Mouse (Mus musculus) midbrain, embryonic 15.5 days (tissue): ENCODE data around the gene Bcas3. TPM values are rescaled to one million over a fixed set of nuclear protein-coding genes. Genes with fewer than 3 reads are reported as not detected.
"Not testable (repeated sequence)": the region's sequence is repeated elsewhere in the genome, so short reads cannot be mapped to it uniquely, and the experiment has no call there.

ENCODE experiments used
- ATAC-seq: fragments of 200-750 bp; cut with Nextera tagmentation; replicated peaks from 2 replicates; pipeline ENCODE4 v1.8.0; 2017; ENCODE audit warnings: moderate TSS enrichment
- H3K27ac ChIP-seq: fragments of 300-500 bp; sonication (generic); 2 replicates; pipeline ENCODE4 v1.5.1; 2015; ENCODE audit warnings: mild to moderate bottlenecking, inconsistent platforms
- H3K27me3 ChIP-seq: fragments of 300-500 bp; sonication (generic); replicated peaks from 2 replicates; pipeline ENCODE4 v1.6.1; 2015; ENCODE audit warnings: inconsistent platforms
- H3K36me3 ChIP-seq: fragments of 300-500 bp; sonication (generic); replicated peaks from 2 replicates; pipeline ENCODE4 v1.6.1; 2015; ENCODE audit warnings: inconsistent platforms
- H3K4me1 ChIP-seq: fragments of 300-500 bp; sonication (generic); 2 replicates; pipeline ENCODE4 v1.6.1; 2015; ENCODE audit warnings: inconsistent platforms
- H3K4me2 ChIP-seq: fragments of 300-500 bp; sonication (generic); 2 replicates; pipeline ENCODE4 v1.6.1; 2015; ENCODE audit warnings: inconsistent platforms, mild to moderate bottlenecking, moderate library complexity
- H3K4me3 ChIP-seq: fragments of 300-500 bp; sonication (generic); 2 replicates; pipeline ENCODE4 v1.5.1; 2015; ENCODE audit warnings: mild to moderate bottlenecking, inconsistent platforms
- H3K9ac ChIP-seq: fragments of 300-500 bp; sonication (generic); 2 replicates; pipeline ENCODE4 v1.6.1; 2015; ENCODE audit warnings: mild to moderate bottlenecking, inconsistent platforms
- H3K9me3 ChIP-seq: fragments of 300-500 bp; sonication (generic); 2 replicates; pipeline ENCODE4 v1.6.1; 2016; ENCODE audit warnings: inconsistent platforms
- WGBS: fragments of 180-500 bp; shearing (Covaris S2); methylation state at CpG from one replicate; pipeline ENCODE4 v1.1.7; 2015; ENCODE audit warnings: mixed read lengths; 5-methylcytosine and 5-hydroxymethylcytosine counted together
- polyA plus RNA-seq: library from polyadenylated mRNA; unstranded; fragments of >200 nt; fragmentation: Nextera tagmentation; extraction: Ambion mirVana; gene quantifications from 2 replicates; pipeline ENCODE4 v1.2.1, GENCODE M21; 2015

Gene Bcas3
- polyA plus RNA-seq, 1 experiment from 2014 or later: 30.8 TPM

DNA sequence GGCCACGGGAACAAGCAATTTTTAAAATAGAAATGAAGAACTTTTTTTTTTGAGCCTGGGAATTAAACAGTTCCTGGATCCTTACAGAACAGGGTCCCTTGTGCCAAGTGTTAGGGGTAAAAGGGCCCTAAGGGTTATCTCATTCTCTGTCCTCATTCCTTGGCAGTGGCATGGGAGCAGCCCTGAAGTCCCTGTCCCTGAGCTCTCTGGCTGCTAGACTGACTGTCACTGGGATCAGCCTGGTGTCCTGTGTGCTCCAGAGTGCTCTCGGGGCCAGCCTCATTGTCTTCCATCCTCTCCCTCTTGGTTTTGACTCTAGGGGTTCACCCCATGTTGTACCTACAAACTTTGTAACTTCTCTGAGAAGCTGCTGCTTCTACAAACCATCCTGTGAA lies 360.8 kb downstream of the Bcas3 start:
- 6% methylated on average over 2 of the region's 2 CpGs for WGBS
- no peak overlapping the region for H3K4me2 ChIP-seq

DNA sequence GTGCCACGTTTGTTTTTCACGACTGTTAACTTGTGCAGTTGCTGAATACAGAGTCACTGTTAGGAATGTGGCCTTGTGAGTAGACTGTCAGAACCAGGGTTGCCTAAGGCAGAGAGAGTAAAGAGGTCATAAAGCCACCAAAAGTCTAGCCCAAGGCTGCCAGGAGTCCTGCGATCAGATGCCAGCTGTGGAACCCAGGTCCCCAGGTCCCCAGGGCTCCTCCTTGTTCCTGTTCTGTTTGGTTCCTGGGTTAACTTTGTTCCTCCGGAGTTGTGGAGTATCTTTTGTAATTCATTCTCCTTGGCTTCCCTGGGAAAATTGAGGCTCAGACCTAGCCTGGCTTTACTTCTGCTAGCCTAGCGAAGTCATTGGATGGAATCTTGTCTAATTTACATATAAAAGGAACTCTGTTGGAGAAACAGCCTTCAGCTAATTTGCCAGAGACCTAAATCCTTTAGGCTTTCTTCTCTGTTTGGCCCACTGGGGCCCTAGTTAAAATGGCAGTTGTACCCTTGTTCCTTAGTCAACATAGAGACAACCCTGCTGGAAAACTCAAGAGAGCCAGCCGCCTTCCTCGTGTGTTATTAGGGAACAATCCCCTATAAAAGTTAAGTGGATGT lies 361.5 kb downstream of the Bcas3 start:
- H3K4me2 ChIP-seq: no peak overlapping the region
- WGBS: 4% methylated on average over 7 of the region's 7 CpGs
- no peak overlapping the region for H3K9ac ChIP-seq
- no peaks in the 10 kb centered on the region for H3K36me3 ChIP-seq
- H3K9me3 ChIP-seq: no peaks in the 10 kb centered on the region
- H3K27ac ChIP-seq: no peak overlapping the region
- H3K4me3 ChIP-seq: no peak overlapping the region
- H3K4me1 ChIP-seq: peaks cover 17% of the 10 kb centered on the region
- ATAC-seq: no peak
- peaks cover 31% of the 10 kb centered on the region for H3K27me3 ChIP-seq

More for the DNA sequence above, 360.8 kb downstream of the Bcas3 start:
- ATAC-seq: no peak
- peaks cover 31% of the 10 kb centered on the region for H3K27me3 ChIP-seq
- no peak overlapping the region for H3K27ac ChIP-seq
- H3K4me1 ChIP-seq: peaks cover 17% of the 10 kb centered on the region
- H3K9me3 ChIP-seq: no peaks in the 10 kb centered on the region
- H3K36me3 ChIP-seq: no peaks in the 10 kb centered on the region
- no peak overlapping the region for H3K4me3 ChIP-seq
- no peak overlapping the region for H3K9ac ChIP-seq

- H3K4me3 ChIP-seq, H3K9ac ChIP-seq, H3K9me3 ChIP-seq, H3K27ac ChIP-seq, H3K36me3 ChIP-seq, ATAC-seq, H3K4me2 ChIP-seq: not testable (repeated sequence)
- Histone ChIP-seq H3K27me3 (peaks cover 27% of the 10 kb centered on the region), H3K4me1 (peaks cover 27% of the 10 kb centered on the region)
- WGBS: 87% methylated on average over 2 of the region's 2 CpGs
Measured at GRCm38 (mm10) chr11:85716730-85717129, 363.8 kb downstream of the Bcas3 start.

DNA sequence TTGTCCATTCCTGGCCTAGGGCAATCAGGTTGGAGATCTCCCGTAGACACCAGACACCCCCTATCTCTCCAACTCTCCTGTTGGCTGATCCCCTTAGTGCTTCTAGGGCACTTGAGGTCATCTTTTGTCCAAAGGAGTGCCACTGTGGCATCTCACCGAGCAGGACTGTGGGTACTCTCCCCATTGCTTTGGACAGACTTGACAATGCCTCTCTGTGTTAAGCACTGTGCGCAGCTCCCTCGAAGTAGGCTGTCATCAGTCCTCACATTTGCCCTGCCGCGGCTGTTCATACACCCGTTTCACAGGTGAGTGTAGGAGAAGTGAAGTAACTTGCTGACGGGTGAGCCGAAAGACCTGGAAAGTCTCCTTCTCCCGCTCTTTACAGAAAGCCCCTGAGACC lies 366.1 kb downstream of the Bcas3 start:
- H3K9ac ChIP-seq: no peak overlapping the region
- no peak overlapping the region for H3K27ac ChIP-seq
- no peak for ATAC-seq
- 94% methylated on average over 10 of the region's 10 CpGs for WGBS
- no peaks in the 10 kb centered on the region for H3K36me3 ChIP-seq
- H3K4me3 ChIP-seq: no peak overlapping the region
- H3K4me2 ChIP-seq: no peak overlapping the region
- H3K9me3 ChIP-seq: no peaks in the 10 kb centered on the region
- peaks cover 19% of the 10 kb centered on the region for H3K4me1 ChIP-seq
- peaks cover 21% of the 10 kb centered on the region for H3K27me3 ChIP-seq

GRCm38 (mm10) chr11:85719766-85720165 lies 366.8 kb downstream of the Bcas3 start:
- Histone ChIP-seq H3K9me3 (no peaks in the 10 kb centered on the region), H3K4me1 (peaks cover 12% of the 10 kb centered on the region), H3K36me3 (no peaks in the 10 kb centered on the region), H3K27ac (no peak overlapping the region), H3K9ac (no peak overlapping the region), H3K4me2 (no peak overlapping the region), H3K4me3 (no peak overlapping the region), H3K27me3 (peaks cover 21% of the 10 kb centered on the region)
- WGBS: 54% methylated on average over 7 of the region's 7 CpGs
- ATAC-seq: no peak

- H3K9me3 ChIP-seq: no peaks in the 10 kb centered on the region
- H3K9ac ChIP-seq: no peak overlapping the region
- WGBS: 14% methylated on average over 6 of the region's 6 CpGs
- no peak overlapping the region for H3K27ac ChIP-seq
- peaks cover 21% of the 10 kb centered on the region for H3K27me3 ChIP-seq
- no peaks in the 10 kb centered on the region for H3K36me3 ChIP-seq
- no peak overlapping the region for H3K4me3 ChIP-seq
- H3K4me2 ChIP-seq: no peak overlapping the region
- no peak for ATAC-seq
- peaks cover 9% of the 10 kb centered on the region; the same call in 1 of the 2 replicates for H3K4me1 ChIP-seq
Measured at GRCm38 (mm10) chr11:85720269-85720773, 367.4 kb downstream of the Bcas3 start.

DNA sequence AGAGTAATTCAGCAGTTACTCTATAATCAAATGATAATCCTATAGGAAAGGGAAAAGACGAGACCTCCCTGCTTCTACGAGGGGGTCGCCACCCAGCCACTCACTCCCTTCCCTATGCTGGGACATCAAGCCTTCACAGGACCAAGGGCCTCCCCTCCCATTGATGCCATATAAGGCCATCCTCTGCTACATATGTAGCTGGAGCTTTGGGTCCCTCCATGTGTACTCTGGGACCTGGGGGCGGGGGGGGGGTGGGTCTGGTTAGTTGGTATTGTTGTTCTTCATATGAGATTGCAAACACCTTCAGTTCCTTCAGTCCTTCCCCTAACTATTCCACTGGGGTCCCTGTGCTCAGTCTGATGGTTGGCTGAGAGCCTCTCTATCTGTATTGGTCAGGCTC lies 369.0 kb downstream of the Bcas3 start:
- 94% methylated on average over 4 of the region's 4 CpGs for WGBS
- H3K27me3 ChIP-seq: peaks cover 8% of the 10 kb centered on the region; the same call in 1 of the 2 replicates

DNA sequence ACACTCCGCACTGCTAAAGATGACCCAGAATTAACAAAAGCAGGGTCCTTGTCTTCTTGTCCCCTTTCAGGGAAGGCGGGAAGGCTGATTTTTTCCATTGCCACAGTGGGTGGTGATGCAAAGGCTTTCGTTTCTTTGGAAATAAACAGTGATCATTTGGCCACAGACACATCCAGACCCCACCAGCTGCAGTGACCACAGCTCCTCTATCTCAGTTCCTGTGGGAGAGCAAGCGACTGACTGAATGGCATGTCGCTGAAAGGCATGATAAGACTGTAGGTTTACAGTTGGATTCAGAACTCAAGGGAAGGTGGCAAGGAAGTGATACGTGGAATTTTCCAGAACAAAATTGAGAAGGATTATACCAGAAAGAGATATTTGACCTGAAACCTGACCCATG lies 371.2 kb downstream of the Bcas3 start:
- H3K27me3 ChIP-seq: no peaks in the 10 kb centered on the region; the same call in 1 of the 2 replicates
- H3K9me3 ChIP-seq: no peaks in the 10 kb centered on the region
- peaks cover 9% of the 10 kb centered on the region; the same call in 1 of the 2 replicates for H3K4me1 ChIP-seq
- no peak overlapping the region for H3K27ac ChIP-seq
- H3K4me3 ChIP-seq: no peak overlapping the region
- ATAC-seq: no peak
- WGBS: 84% methylated on average over 6 of the region's 6 CpGs
- H3K9ac ChIP-seq: no peak overlapping the region
- no peaks in the 10 kb centered on the region for H3K36me3 ChIP-seq
- no peak overlapping the region for H3K4me2 ChIP-seq

More for the DNA sequence above, 369.0 kb downstream of the Bcas3 start:
- Histone ChIP-seq H3K4me3 (no peak overlapping the region), H3K9ac (no peak overlapping the region), H3K27ac (no peak overlapping the region), H3K9me3 (no peaks in the 10 kb centered on the region), H3K4me1 (peaks cover 9% of the 10 kb centered on the region; the same call in 1 of the 2 replicates), H3K4me2 (no peak overlapping the region), H3K36me3 (no peaks in the 10 kb centered on the region)
- ATAC-seq: no peak

- WGBS: 88% methylated on average over 2 of the region's 2 CpGs
- ATAC-seq: no peak
Measured at GRCm38 (mm10) chr11:85729725-85730124, 376.8 kb downstream of the Bcas3 start.

GRCm38 (mm10) chr11:85732462-85733012 lies 379.6 kb downstream of the Bcas3 start:
- no peak for ATAC-seq
- H3K4me2 ChIP-seq: no peak overlapping the region
- H3K9me3 ChIP-seq: no peaks in the 10 kb centered on the region
- no peak overlapping the region for H3K27ac ChIP-seq
- WGBS: 78% methylated on average over 4 of the region's 4 CpGs
- no peak overlapping the region for H3K4me3 ChIP-seq
- no peaks in the 10 kb centered on the region for H3K27me3 ChIP-seq
- no peaks in the 10 kb centered on the region for H3K36me3 ChIP-seq
- H3K9ac ChIP-seq: no peak overlapping the region
- H3K4me1 ChIP-seq: peaks cover 4% of the 10 kb centered on the region; the same call in 1 of the 2 replicates

More at GRCm38 (mm10) chr11:85729725-85730124, 376.8 kb downstream of the Bcas3 start:
- Histone ChIP-seq H3K36me3 (no peaks in the 10 kb centered on the region), H3K4me1 (peaks cover under 1% of the 10 kb centered on the region; the same call in 1 of the 2 replicates), H3K27me3 (no peaks in the 10 kb centered on the region), H3K4me2 (no peak overlapping the region), H3K9ac (no peak overlapping the region), H3K27ac (no peak overlapping the region), H3K4me3 (no peak overlapping the region), H3K9me3 (no peaks in the 10 kb centered on the region)

DNA sequence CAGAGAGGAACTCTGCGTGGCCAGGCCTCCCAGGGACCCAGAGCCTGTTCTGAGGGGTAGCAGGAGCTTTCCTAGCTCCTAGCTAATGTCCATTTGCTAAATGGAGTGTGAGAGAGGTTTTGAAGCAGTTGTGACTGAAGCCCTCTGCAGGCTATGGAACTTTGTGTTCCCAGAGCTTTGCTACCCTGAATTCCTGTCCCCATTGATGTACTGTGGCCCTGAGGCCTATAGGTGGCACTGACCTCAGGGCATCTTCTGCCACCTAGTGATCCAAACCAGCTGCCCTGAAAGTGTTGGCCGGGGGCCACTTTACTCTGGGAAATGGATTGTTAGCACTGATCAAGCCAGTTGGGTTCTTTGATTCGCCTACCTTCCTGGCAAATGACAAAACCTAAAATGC lies 380.6 kb downstream of the Bcas3 start:
- Histone ChIP-seq H3K4me1 (peaks cover 4% of the 10 kb centered on the region; the same call in 1 of the 2 replicates), H3K4me2 (no peak overlapping the region), H3K9me3 (no peaks in the 10 kb centered on the region), H3K27me3 (no peaks in the 10 kb centered on the region), H3K27ac (no peak overlapping the region), H3K4me3 (no peak overlapping the region), H3K9ac (no peak overlapping the region), H3K36me3 (no peaks in the 10 kb centered on the region)
- 55% methylated on average over 3 of the region's 3 CpGs for WGBS
- ATAC-seq: no peak

DNA sequence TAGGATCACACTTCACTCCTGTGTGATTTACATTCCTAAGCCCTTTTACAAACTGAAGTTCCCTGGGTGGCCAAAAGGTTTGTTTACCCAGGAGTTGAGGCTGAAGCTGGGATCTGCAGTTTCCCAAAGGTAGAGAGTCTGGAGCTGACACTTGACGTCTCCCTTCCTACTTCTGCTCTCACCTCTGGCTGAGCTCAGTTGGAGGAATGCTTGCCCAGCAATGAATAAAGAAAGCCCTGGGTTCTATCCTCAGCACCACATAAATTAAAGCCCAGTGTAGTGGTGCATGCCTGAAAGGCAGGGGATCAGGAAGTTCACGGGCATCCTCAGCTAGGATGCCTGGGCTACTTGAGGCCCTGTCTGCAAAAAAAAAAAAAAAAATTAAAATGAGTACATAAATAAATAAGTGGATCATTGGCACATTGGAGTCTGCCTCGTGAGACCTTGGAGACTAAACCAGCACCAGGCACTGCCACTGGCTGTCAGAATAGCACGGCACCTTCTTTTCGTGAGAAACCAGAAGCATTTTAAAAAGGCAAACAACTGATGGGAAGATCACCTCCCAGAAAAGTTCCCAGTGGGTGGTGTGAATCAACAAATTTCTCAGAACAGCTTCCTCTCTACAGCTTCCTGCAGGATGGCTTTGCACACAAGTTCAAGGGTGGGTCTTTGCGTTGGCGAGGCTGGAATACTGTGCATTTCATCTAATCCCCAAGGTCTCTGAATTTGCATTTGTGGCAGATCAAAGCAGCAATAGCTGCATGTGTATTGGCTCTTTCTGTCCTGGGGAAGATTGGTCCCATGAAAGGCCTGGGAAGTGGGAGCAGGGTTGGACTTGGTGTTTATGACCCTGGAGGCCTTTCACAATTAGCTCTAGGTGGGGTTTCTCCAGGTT lies 381.6 kb downstream of the Bcas3 start:
- no peak overlapping the region for H3K9ac ChIP-seq
- no peak overlapping the region for H3K4me3 ChIP-seq
- no peak for ATAC-seq
- H3K9me3 ChIP-seq: no peaks in the 10 kb centered on the region
- no peaks in the 10 kb centered on the region for H3K27me3 ChIP-seq
- no peak overlapping the region for H3K27ac ChIP-seq
- 46% methylated on average over 7 of the region's 7 CpGs for WGBS
- no peak overlapping the region for H3K4me2 ChIP-seq
- peaks cover 4% of the 10 kb centered on the region; the same call in 1 of the 2 replicates for H3K4me1 ChIP-seq
- no peaks in the 10 kb centered on the region for H3K36me3 ChIP-seq
